Mouse (Mus musculus): ENCODE measurements at regions not wholly inside any gene's neighbourhood (a gene's known extent, or its start where the extent isn't known, plus 50 kb on each side); places are given as distances from the start of the nearest gene placed in this dataset.

DNA sequence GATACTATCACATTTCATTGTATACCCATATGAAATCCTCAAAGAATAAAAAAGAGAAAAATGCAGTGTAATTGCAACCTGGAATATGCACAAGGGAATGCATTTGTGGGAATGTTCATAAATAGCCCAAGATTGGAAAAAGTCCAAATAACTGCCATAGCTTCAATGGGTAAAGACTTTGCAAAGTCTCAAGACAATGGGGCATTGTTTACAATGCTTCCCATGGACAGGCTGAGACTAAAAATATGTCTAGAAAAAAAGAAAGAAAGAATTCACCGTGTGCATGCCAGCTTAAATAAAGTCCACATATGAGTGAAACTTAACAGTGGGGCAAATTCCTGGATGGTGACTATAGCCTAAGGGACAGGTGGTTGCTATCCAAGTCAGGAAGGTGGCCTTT lies 210.4 kb upstream of the Sox11 start:
- no peaks in the 10 kb centered on the region for H3K27me3 ChIP-seq (ENCODE audit: control insufficient read depth, insufficient read depth, low read length)
- no peak overlapping the region for H3K4me3 ChIP-seq (replicated peaks; ENCODE audit: insufficient read depth, low read depth, low read length)
- H3K27ac ChIP-seq (ENCODE audit: insufficient read depth, low read length) = no peak overlapping the region
- no peaks in the 10 kb centered on the region for H3K4me1 ChIP-seq (ENCODE audit: control insufficient read depth, insufficient read depth, low read length)
- TF ChIP-seq CTCF (IDR thresholded peaks at IDR 0.05; ENCODE audit: borderline replicate concordance, insufficient read depth, low read depth, low read length) (no peak), POLR2A (IDR thresholded peaks at IDR 0.05; ENCODE audit: borderline replicate concordance, insufficient read depth, low read length) (no peak)
- DNase-seq = no peak
- 16% methylated on average over 1 of the region's 1 CpGs for WGBS

DNA sequence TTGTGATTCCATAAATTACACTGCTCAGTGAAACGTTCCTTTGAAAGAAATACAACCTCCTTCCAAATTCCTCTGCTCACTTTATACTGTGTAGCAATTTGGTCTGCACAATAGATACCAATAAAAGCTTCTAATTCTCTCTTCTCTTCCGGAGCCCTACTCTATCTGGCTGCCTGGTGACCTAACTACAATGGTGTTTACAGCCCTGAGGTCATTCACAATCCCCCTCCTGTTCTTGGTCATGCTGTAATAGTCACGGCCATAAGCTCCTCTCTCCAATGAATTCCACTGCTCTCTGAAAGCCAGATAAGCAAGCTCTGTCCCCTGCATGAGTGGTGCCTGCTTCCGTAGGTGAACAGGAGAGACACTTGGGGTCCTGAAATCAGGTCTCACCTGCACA lies 195.8 kb upstream of the Sox11 start:
- Histone ChIP-seq H3K4me3 (replicated peaks; ENCODE audit: insufficient read depth, low read depth, low read length) (no peak overlapping the region), H3K27me3 (ENCODE audit: control insufficient read depth, insufficient read depth, low read length) (no peaks in the 10 kb centered on the region), H3K27ac (ENCODE audit: insufficient read depth, low read length) (no peak overlapping the region), H3K4me1 (ENCODE audit: control insufficient read depth, insufficient read depth, low read length) (no peaks in the 10 kb centered on the region)
- 49% methylated on average over 4 of the region's 4 CpGs for WGBS
- TF ChIP-seq POLR2A (IDR thresholded peaks at IDR 0.05; ENCODE audit: borderline replicate concordance, insufficient read depth, low read length) = no peak
- TF ChIP-seq CTCF (IDR thresholded peaks at IDR 0.05; ENCODE audit: borderline replicate concordance, insufficient read depth, low read depth, low read length) = no peak
- no peak for DNase-seq

DNA sequence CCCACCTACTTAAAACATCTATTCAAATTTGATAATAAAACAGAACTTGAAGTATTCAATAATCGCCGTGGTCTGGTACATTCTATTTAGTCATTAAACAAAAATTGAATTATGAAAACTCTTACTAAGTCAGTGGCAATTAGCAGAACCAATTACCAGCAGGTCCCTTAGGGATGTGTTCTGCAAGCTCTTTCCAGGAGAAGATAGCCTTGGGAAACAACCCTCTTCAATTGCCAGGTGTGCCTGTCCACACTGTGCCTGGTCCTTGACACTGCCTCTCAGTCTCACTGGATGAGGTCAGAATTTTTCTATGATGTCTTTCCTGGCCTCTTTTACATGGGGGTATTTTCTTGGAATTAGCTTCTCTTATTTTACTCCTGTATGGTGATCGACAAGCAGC lies 195.1 kb upstream of the Sox11 start:
- no peak overlapping the region for H3K4me3 ChIP-seq (replicated peaks; ENCODE audit: insufficient read depth, low read depth, low read length)
- peak in 1 of 2 experiments; percentile 29 for DNase-seq
- TF ChIP-seq POLR2A (IDR thresholded peaks at IDR 0.05; ENCODE audit: borderline replicate concordance, insufficient read depth, low read length) = no peak
- H3K27ac ChIP-seq (ENCODE audit: insufficient read depth, low read length) = no peak overlapping the region
- 84% methylated on average over 3 of the region's 3 CpGs for WGBS
- H3K4me1 ChIP-seq (ENCODE audit: control insufficient read depth, insufficient read depth, low read length) = no peaks in the 10 kb centered on the region
- H3K27me3 ChIP-seq (ENCODE audit: control insufficient read depth, insufficient read depth, low read length) = no peaks in the 10 kb centered on the region

DNA sequence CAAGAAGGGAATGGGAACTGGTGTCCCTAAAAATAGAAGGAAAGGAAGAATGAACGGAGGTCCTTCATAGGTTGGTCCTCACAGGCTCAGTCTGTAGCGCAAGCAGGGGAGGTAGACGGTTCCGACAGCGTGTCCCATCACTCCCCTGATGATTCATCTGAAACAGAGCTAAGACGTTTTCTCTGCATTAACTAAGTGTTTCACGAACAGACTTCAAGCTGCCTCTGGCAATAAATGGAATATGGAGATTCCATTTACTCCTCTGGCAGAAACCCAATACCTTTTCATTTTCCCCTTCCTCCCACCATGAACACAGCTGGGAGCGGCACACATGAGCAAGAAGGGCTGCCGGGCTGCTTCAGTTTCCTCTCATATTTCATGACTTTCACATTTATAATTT lies 194.6 kb upstream of the Sox11 start:
- no peak for TF ChIP-seq POLR2A (IDR thresholded peaks at IDR 0.05; ENCODE audit: borderline replicate concordance, insufficient read depth, low read length)
- no peak for TF ChIP-seq CTCF (IDR thresholded peaks at IDR 0.05; ENCODE audit: borderline replicate concordance, insufficient read depth, low read depth, low read length)
- H3K27me3 ChIP-seq (ENCODE audit: control insufficient read depth, insufficient read depth, low read length) = no peaks in the 10 kb centered on the region
- H3K27ac ChIP-seq (ENCODE audit: insufficient read depth, low read length) = no peak overlapping the region
- H3K4me3 ChIP-seq (replicated peaks; ENCODE audit: insufficient read depth, low read depth, low read length) = no peak overlapping the region
- no peak for DNase-seq
- no peaks in the 10 kb centered on the region for H3K4me1 ChIP-seq (ENCODE audit: control insufficient read depth, insufficient read depth, low read length)
- 37% methylated on average over 9 of the region's 9 CpGs for WGBS

DNA sequence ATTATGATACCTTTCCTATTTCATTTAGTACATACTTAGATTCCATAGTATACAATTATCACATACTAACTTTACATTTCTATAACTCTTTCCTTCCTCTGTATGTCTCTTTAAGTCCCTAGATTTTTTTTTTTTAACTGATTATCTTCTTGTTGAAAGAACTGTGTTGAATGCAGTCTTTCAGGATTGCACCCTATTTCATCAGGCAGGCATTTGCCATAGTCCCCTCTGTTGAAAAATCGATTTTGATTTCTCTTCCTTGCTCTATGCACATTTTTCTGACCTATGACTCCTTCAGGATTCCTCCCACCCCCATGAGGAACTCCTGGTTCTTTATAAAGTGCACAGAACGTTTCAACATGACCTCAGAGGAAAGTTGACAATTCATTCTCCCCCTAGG lies 183.2 kb upstream of the Sox11 start:
- WGBS = 55% methylated on average over 2 of the region's 2 CpGs
- TF ChIP-seq POLR2A (IDR thresholded peaks at IDR 0.05; ENCODE audit: borderline replicate concordance, insufficient read depth, low read length) = no peak
- TF ChIP-seq CTCF (IDR thresholded peaks at IDR 0.05; ENCODE audit: borderline replicate concordance, insufficient read depth, low read depth, low read length) = no peak
- Histone ChIP-seq H3K27ac (ENCODE audit: insufficient read depth, low read length) (no peak overlapping the region), H3K27me3 (ENCODE audit: control insufficient read depth, insufficient read depth, low read length) (no peaks in the 10 kb centered on the region), H3K4me3 (replicated peaks; ENCODE audit: insufficient read depth, low read depth, low read length) (no peak overlapping the region), H3K4me1 (ENCODE audit: control insufficient read depth, insufficient read depth, low read length) (no peaks in the 10 kb centered on the region)
- no peak for DNase-seq

DNA sequence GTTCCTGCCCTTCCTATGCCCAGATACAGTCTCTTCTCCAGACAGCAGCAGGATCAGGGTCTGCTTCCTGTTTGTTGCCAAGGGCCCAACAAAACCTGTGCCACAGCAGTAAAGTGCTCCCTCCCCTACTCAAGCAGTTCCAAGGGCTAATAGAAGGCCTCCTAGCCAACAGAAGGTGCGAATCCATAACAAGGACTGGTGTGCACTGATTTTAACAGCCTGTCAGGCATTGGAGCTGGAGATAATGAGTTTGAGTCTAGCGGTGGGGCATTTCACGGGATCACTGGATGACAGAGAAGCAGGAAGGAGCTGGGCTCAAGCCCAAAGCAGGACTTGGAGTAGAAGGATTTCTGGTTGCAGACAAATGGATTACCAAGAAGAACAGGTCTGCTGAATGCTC lies 170.9 kb upstream of the Sox11 start:
- no peak overlapping the region for H3K27ac ChIP-seq (ENCODE audit: insufficient read depth, low read length)
- TF ChIP-seq POLR2A (IDR thresholded peaks at IDR 0.05; ENCODE audit: borderline replicate concordance, insufficient read depth, low read length) = no peak
- TF ChIP-seq CTCF (IDR thresholded peaks at IDR 0.05; ENCODE audit: borderline replicate concordance, insufficient read depth, low read depth, low read length) = no peak
- no peaks in the 10 kb centered on the region for H3K27me3 ChIP-seq (ENCODE audit: control insufficient read depth, insufficient read depth, low read length)
- H3K4me1 ChIP-seq (ENCODE audit: control insufficient read depth, insufficient read depth, low read length) = no peaks in the 10 kb centered on the region
- whole genome bisulfite sequencing = 48% methylated on average over 3 of the region's 3 CpGs
- no peak for DNase-seq
- no peak overlapping the region for H3K4me3 ChIP-seq (replicated peaks; ENCODE audit: insufficient read depth, low read depth, low read length)

DNA sequence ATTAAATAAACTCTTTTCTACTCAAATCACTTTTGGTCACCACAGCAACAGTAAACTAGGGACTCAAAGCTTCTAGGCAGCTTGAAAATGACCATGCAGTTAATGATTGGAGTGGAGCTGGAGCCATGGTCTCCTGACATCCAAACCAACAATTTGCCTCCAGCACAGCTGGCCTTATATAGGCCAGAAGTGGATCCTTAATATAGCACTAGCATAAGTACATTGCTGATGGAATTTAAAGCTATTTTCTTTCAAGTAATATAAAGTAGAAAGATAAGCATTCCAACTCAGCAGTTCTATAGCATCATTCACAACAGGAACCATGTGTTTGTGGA lies 165.8 kb upstream of the Sox11 start:
- Histone ChIP-seq H3K4me3 (replicated peaks; ENCODE audit: insufficient read depth, low read depth, low read length) (no peak overlapping the region), H3K27ac (ENCODE audit: insufficient read depth, low read length) (no peak overlapping the region), H3K27me3 (ENCODE audit: control insufficient read depth, insufficient read depth, low read length) (no peaks in the 10 kb centered on the region), H3K4me1 (ENCODE audit: control insufficient read depth, insufficient read depth, low read length) (no peaks in the 10 kb centered on the region)
- TF ChIP-seq POLR2A (IDR thresholded peaks at IDR 0.05; ENCODE audit: borderline replicate concordance, insufficient read depth, low read length) = no peak
- TF ChIP-seq CTCF (IDR thresholded peaks at IDR 0.05; ENCODE audit: borderline replicate concordance, insufficient read depth, low read depth, low read length) = no peak
- no peak for DNase-seq

DNA sequence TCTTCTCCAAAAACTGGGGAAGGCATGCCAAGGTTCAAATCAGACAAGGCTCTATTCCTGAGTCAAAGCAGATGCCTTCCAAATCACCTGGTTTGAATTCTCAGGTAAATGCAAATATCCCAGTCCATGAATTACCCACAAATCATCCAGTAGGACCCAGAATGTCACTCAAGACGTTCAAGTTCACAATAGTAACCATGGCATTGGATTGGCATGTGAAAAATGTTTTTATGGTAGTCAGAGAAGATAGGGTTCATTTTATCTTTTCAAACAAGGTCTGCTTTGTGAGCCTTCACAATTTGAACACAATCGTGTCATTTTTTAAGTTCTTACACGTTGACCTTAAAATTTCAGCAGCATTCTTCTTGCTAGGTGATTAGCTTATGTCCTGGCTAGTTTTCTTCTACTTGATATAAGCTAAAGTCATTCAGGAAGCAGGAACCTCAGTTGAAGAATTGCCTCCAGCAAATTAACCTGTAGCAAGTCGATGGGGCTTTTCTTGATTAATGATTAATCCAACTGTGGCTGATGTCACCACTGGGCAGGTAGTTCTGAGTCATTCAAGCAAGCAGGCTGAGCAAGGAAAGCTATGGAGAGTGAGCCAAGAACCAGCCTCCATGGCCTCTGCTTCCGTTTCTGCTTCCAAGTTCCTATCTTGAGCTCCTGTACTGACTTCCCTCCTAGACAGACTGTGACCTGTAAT lies 165.3 kb upstream of the Sox11 start:
- Histone ChIP-seq H3K4me1 (ENCODE audit: control insufficient read depth, insufficient read depth, low read length) (no peaks in the 10 kb centered on the region), H3K27me3 (ENCODE audit: control insufficient read depth, insufficient read depth, low read length) (no peaks in the 10 kb centered on the region), H3K4me3 (replicated peaks; ENCODE audit: insufficient read depth, low read depth, low read length) (no peak overlapping the region), H3K27ac (ENCODE audit: insufficient read depth, low read length) (no peak overlapping the region)
- no peak for TF ChIP-seq CTCF (IDR thresholded peaks at IDR 0.05; ENCODE audit: borderline replicate concordance, insufficient read depth, low read depth, low read length)
- TF ChIP-seq POLR2A (IDR thresholded peaks at IDR 0.05; ENCODE audit: borderline replicate concordance, insufficient read depth, low read length) = no peak
- no peak for DNase-seq
- 33% methylated on average over 5 of the region's 5 CpGs for WGBS
